Mouse (Mus musculus) liver, embryonic 12.5 days (tissue): Measurements from ENCODE around the gene Cntrl. TPM values are rescaled to one million over a fixed set of nuclear protein-coding genes. Genes with fewer than 3 reads are reported as not detected.

Experiments
- polyA plus RNA-seq: library from polyadenylated mRNA; unstranded; fragments of >200 nt; fragmentation: Nextera tagmentation; extraction: Ambion mirVana; gene quantifications from 2 replicates; pipeline ENCODE4 v1.2.1, GENCODE M21; 2016

Cntrl gene
- polyA plus RNA-seq, 1 experiment from 2014 or later, result 12.7 TPM

Other genes with a start within 250 kb of the Cntrl start
- gene Cutal, start 235.1 kb upstream of the Cntrl start, polyA plus RNA-seq, result 2.2 and 2.3 TPM in 2 replicates
- 103 and 109 TPM in 2 replicates for gene Psmd5, start 234.5 kb upstream of the Cntrl start, polyA plus RNA-seq
- gene Phf19, start 195.5 kb upstream of the Cntrl start, polyA plus RNA-seq, result 3.1 and 3.7 TPM in 2 replicates
- 0.12 and 0.27 TPM in 2 replicates for gene Traf1, start 147.7 kb upstream of the Cntrl start, polyA plus RNA-seq
- 14.2 and 16.0 TPM in 2 replicates for gene Hc, start 48.1 kb upstream of the Cntrl start, polyA plus RNA-seq
- gene AI182371, start 7.9 kb upstream of the Cntrl start, polyA plus RNA-seq, result 5.3 and 5.5 TPM in 2 replicates
- gene Rab14, start 91.6 kb downstream of the Cntrl start, polyA plus RNA-seq, result 141 and 143 TPM in 2 replicates
- 76.8 and 80.4 TPM in 2 replicates for gene Gsn, start 146.9 kb downstream of the Cntrl start, polyA plus RNA-seq
- gene Stom, start 227.5 kb downstream of the Cntrl start, polyA plus RNA-seq, result 134 TPM in 2 replicates